Mouse (Mus musculus): ENCODE results near the gene St6galnac3. TPM values are rescaled to one million over a fixed set of nuclear protein-coding genes. Genes with fewer than 3 reads are reported as not detected.

The St6galnac3 gene
- polyA plus RNA-seq, 2 experiments = 20.7 to 36.0 TPM

DNA sequence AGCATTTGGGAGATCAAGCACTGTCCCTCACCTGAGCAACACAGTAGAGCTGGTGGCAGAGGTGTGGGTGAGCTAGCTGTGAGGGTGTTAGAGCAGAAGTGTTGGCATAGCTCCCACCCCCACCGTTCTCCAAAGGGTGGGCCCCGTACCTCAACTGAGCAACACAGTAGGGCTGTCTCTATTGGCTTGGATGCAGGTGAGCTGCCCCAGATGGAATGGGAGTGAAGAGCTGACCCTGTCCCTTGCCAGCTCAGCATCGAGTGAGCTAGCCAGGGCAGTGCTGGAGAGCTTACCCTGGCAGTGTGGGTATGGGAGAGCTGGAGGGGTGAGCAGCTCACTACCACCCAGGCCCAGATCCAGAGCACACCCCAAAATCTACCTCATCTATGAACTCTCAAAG, 171.3 kb downstream of the St6galnac3 start:
- no peak for DNase-seq (ENCODE audit: low spot score)
- WGBS = 98% methylated on average over 3 of the region's 3 CpGs
- no peaks in the 10 kb centered on the region for H3K36me3 ChIP-seq (ENCODE audit: control insufficient read depth, insufficient read depth, low read length)
- H3K27ac ChIP-seq (replicated peaks; ENCODE audit: low read depth, low read length) = no peak overlapping the region
- H3K4me2 ChIP-seq (replicated peaks; ENCODE audit: low read depth, low read length, severe bottlenecking) = no peak overlapping the region
- no peaks in the 10 kb centered on the region for H3K27me3 ChIP-seq (ENCODE audit: control insufficient read depth, insufficient read depth, low read length)
- no peak overlapping the region for H3K9ac ChIP-seq (ENCODE audit: low read depth, low read length, severe bottlenecking)
- no peaks in the 10 kb centered on the region for H3K9me3 ChIP-seq (ENCODE audit: control insufficient read depth, low read length)
- no peak for ATAC-seq (ENCODE audit: low FRiP score, low read depth)
- no peaks in the 10 kb centered on the region for H3K4me1 ChIP-seq (ENCODE audit: control insufficient read depth, insufficient read depth, low read length)
- H3K4me3 ChIP-seq (replicated peaks; ENCODE audit: low read length) = no peak overlapping the region
- no peak for TF ChIP-seq POLR2A (IDR thresholded peaks at IDR 0.05; ENCODE audit: borderline replicate concordance, extremely low read depth, insufficient read depth, insufficient read length)

DNA sequence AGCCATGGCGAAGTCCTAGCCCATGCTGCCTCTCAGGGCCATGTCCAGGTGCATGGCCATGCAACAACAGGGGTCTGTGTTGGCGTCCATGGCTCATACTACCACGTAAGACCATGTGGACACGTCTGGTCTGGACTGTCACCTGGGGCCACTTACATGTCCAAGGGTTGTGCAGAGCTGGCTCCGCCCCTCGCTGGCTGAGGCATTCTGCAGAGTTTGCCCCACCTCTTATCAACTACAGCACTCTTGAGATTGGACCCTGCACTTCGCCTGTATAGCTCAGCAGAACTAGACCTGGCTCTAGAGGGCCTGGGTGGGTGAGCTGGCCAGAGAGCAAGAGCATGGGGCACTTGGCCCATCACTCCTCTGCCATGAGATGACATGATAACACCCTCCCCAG, 171.7 kb downstream of the St6galnac3 start:
- H3K27ac ChIP-seq (replicated peaks; ENCODE audit: low read depth, low read length) = no peak overlapping the region
- H3K4me1 ChIP-seq (ENCODE audit: control insufficient read depth, insufficient read depth, low read length) = no peaks in the 10 kb centered on the region
- H3K9ac ChIP-seq (ENCODE audit: low read depth, low read length, severe bottlenecking) = no peak overlapping the region
- no peak for DNase-seq (ENCODE audit: low spot score)
- 82% methylated on average over 7 of the region's 7 CpGs for WGBS
- ATAC-seq (ENCODE audit: low FRiP score, low read depth) = no peak
- no peaks in the 10 kb centered on the region for H3K9me3 ChIP-seq (ENCODE audit: control insufficient read depth, low read length)
- TF ChIP-seq POLR2A (IDR thresholded peaks at IDR 0.05; ENCODE audit: borderline replicate concordance, extremely low read depth, insufficient read depth, insufficient read length) = no peak
- no peaks in the 10 kb centered on the region for H3K36me3 ChIP-seq (ENCODE audit: control insufficient read depth, insufficient read depth, low read length)
- no peak overlapping the region for H3K4me3 ChIP-seq (replicated peaks; ENCODE audit: low read length)
- no peak overlapping the region for H3K4me2 ChIP-seq (replicated peaks; ENCODE audit: low read depth, low read length, severe bottlenecking)
- H3K27me3 ChIP-seq (ENCODE audit: control insufficient read depth, insufficient read depth, low read length) = no peaks in the 10 kb centered on the region

DNA sequence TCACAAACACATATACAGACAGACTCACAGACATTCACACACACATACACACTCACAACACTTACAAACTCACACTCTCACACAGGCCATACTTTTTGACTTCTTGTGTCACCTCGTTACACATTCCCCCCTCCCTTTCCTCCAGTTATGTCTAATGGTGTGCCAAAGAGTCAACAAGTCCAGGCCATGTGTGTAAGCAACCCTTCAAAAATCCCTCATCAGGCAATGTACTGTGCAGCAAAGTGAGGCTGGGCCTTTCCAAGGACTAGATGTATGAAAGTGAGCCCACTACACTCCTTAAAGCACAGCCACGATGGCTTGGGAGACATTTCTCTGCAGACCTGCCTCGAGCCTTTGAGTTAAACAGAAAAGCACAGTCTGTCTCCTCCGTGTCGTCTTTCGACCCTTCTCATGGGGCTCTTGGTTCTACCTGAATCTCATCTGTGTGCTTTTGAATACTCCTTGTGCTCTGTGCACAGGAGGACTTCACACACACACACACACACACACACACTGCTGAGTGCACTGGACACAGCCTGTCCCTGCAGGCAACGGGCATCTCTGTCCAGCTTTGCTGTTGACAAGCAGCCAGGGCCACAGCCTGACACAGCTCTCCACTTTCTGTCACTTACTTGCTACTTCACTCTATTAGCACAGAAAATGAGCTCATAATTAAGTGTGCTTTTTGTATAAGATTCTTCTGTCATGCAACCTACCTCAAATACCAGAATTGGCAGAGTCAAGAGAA, 177.9 kb downstream of the St6galnac3 start:
- Histone ChIP-seq H3K27ac (replicated peaks; ENCODE audit: low read depth, low read length) (no peak overlapping the region), H3K36me3 (ENCODE audit: control insufficient read depth, insufficient read depth, low read length) (no peaks in the 10 kb centered on the region), H3K9ac (ENCODE audit: low read depth, low read length, severe bottlenecking) (no peak overlapping the region), H3K9me3 (ENCODE audit: control insufficient read depth, low read length) (no peaks in the 10 kb centered on the region), H3K4me2 (replicated peaks; ENCODE audit: low read depth, low read length, severe bottlenecking) (no peak overlapping the region), H3K4me3 (replicated peaks; ENCODE audit: low read length) (no peak overlapping the region), H3K27me3 (ENCODE audit: control insufficient read depth, insufficient read depth, low read length) (no peaks in the 10 kb centered on the region), H3K4me1 (ENCODE audit: control insufficient read depth, insufficient read depth, low read length) (no peaks in the 10 kb centered on the region)
- no peak for TF ChIP-seq POLR2A (IDR thresholded peaks at IDR 0.05; ENCODE audit: borderline replicate concordance, extremely low read depth, insufficient read depth, insufficient read length)
- WGBS = 75% methylated on average over 7 of the region's 7 CpGs
- ATAC-seq (ENCODE audit: low FRiP score, low read depth) = no peak
- DNase-seq (ENCODE audit: low spot score) = no peak

DNA sequence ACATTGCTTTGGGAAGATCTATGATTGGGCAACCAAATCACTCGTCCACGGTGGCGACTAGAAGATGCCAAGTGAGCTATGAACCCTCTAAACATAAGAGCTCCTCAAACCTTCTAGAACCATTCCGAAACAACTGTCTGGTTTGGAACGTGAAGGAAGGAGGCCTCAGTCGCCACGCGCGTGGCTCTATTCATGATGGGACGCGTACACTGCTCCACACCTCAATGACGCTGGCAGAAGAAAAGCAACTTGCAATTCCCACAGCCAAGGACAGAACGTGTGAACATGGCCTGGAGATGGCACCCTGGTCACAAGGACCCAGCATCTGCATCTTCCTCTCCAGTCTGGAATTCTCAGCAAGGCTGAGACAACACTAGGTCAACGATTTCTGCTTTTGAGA, 185.1 kb downstream of the St6galnac3 start:
- no peak overlapping the region for H3K4me2 ChIP-seq (replicated peaks; ENCODE audit: low read depth, low read length, severe bottlenecking)
- no peak for DNase-seq (ENCODE audit: low spot score)
- no peaks in the 10 kb centered on the region for H3K27me3 ChIP-seq (ENCODE audit: control insufficient read depth, insufficient read depth, low read length)
- no peak for ATAC-seq (ENCODE audit: low FRiP score, low read depth)
- TF ChIP-seq POLR2A (IDR thresholded peaks at IDR 0.05; ENCODE audit: borderline replicate concordance, extremely low read depth, insufficient read depth, insufficient read length) = no peak
- H3K36me3 ChIP-seq (ENCODE audit: control insufficient read depth, insufficient read depth, low read length) = no peaks in the 10 kb centered on the region
- H3K4me1 ChIP-seq (ENCODE audit: control insufficient read depth, insufficient read depth, low read length) = no peaks in the 10 kb centered on the region
- H3K9me3 ChIP-seq (ENCODE audit: control insufficient read depth, low read length) = no peaks in the 10 kb centered on the region
- WGBS = 95% methylated on average over 14 of the region's 14 CpGs
- no peak overlapping the region for H3K27ac ChIP-seq (replicated peaks; ENCODE audit: low read depth, low read length)
- no peak overlapping the region for H3K4me3 ChIP-seq (replicated peaks; ENCODE audit: low read length)
- no peak overlapping the region for H3K9ac ChIP-seq (ENCODE audit: low read depth, low read length, severe bottlenecking)

GRCm38 (mm10) chr3:153538396-153538795, 186.6 kb downstream of the St6galnac3 start:
- Histone ChIP-seq H3K27me3 (ENCODE audit: control insufficient read depth, insufficient read depth, low read length) (no peaks in the 10 kb centered on the region), H3K9me3 (ENCODE audit: control insufficient read depth, low read length) (no peaks in the 10 kb centered on the region), H3K36me3 (ENCODE audit: control insufficient read depth, insufficient read depth, low read length) (no peaks in the 10 kb centered on the region), H3K4me3 (replicated peaks; ENCODE audit: low read length) (no peak overlapping the region), H3K9ac (ENCODE audit: low read depth, low read length, severe bottlenecking) (no peak overlapping the region), H3K4me1 (ENCODE audit: control insufficient read depth, insufficient read depth, low read length) (no peaks in the 10 kb centered on the region), H3K4me2 (replicated peaks; ENCODE audit: low read depth, low read length, severe bottlenecking) (no peak overlapping the region), H3K27ac (replicated peaks; ENCODE audit: low read depth, low read length) (no peak overlapping the region)
- WGBS = 19% methylated on average over 2 of the region's 2 CpGs
- no peak for TF ChIP-seq POLR2A (IDR thresholded peaks at IDR 0.05; ENCODE audit: borderline replicate concordance, extremely low read depth, insufficient read depth, insufficient read length)
- no peak for ATAC-seq (ENCODE audit: low FRiP score, low read depth)
- DNase-seq (ENCODE audit: low spot score) = no peak

Data from limb, embryonic 14.5 days (tissue).